Mouse (Mus musculus): ENCODE results near the gene Lrwd1. TPM values are rescaled to one million over a fixed set of nuclear protein-coding genes. Genes with fewer than 3 reads are reported as not detected.
"Not testable (repeated sequence)": the region's sequence is repeated elsewhere in the genome, so short reads cannot be mapped to it uniquely, and the experiment has no call there.

The Lrwd1 gene
- total RNA-seq, 2 experiments from 2014 or later = 16.5 to 56.5 TPM

DNA sequence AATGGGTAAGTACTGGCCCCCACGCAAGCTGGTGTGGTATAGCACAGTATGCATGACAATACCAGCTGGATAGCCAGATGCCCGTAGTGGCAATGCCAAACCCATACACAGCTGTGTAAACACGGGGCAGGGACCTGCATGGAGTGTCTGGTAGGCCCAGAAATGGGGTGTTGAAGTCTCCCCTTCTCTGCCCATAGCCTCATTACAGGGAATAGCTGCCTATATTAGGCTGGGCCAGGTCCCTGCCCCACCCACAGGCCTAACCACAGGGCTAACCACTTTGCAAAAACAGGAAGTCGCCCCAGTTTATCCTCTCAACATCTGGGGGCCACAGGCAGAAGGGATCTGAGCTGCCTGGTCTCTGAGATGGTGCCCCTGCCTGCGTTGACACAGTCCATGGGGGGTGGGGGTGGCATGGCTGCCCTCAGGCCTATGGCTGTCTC lies 13.3 kb upstream of the Lrwd1 start:
- peak; percentile 86 for ATAC-seq (replicated peaks; ENCODE audit: poor library complexity)

DNA sequence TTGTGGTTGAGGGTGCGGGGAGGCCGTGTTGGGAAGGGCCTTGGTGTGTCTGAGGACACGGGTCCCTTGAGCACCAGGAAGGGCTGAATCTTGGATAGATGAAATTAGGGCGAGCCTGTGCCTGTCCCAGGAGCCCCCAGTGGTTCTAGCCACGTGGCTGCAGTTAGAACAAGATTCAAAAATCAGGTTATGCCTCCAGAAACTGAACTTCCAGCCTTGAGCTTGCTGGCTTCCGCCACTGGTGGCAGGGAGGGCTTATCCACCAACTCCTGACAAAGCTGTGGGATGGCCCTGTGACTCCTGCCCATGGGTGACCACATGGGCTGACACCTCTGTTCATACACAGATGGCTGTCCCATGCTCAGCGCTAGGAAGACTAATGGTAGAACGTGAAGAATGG lies 11.8 kb upstream of the Lrwd1 start:
- ATAC-seq (replicated peaks; ENCODE audit: poor library complexity) = no peak

DNA sequence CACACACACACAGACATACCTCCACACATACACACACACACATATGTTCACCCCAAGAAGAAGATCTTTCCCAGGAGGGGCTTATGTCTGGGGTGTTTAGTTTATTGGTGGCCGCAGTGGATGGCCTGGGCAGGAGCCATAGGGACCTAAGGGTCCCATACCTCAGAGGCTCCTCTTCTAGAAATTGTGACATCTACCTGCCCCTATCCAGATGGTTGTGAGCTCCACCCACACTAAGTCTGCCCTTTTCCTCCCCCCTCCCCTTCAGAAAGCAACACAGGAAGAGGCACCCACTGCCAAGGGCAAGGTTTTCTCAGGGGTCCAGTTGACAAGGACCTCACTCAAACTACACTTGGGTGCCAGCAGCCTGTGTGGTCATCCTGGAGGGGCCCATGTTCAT lies 11.1 kb upstream of the Lrwd1 start:
- no peak for ATAC-seq (replicated peaks; ENCODE audit: poor library complexity)

- peak; percentile 38 for ATAC-seq (replicated peaks; ENCODE audit: poor library complexity)
Observed at GRCm38 (mm10) chr5:136144606-136145430, 8.9 kb upstream of the Lrwd1 start.

GRCm38 (mm10) chr5:136143161-136143755 lies 7.4 kb upstream of the Lrwd1 start:
- no peak for ATAC-seq (replicated peaks; ENCODE audit: poor library complexity)

- no peak for ATAC-seq (replicated peaks; ENCODE audit: poor library complexity)
Observed at GRCm38 (mm10) chr5:136142746-136143145, 6.9 kb upstream of the Lrwd1 start.

GRCm38 (mm10) chr5:136140057-136140482 lies 4.2 kb upstream of the Lrwd1 start:
- ATAC-seq (replicated peaks; ENCODE audit: poor library complexity) = peak; percentile 24

DNA sequence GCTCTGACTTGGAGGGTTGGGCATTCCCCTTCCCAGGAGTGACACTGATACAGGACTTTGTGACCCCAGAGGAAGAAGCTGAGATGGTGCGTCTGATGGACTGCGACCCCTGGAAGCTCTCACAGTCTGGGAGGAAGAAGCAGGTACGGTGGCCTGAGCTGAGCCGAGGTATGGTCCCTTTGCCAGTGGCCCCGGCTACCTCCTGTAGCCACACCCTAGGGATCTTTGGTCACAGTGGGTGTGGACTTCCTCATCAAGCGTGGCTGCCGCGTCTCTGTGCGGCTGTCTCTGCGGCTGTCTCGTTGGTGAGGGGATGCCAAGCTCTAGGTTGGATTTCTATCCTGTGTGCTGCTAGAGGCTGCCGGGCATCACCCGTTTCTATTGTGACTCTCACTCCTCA lies 3.5 kb upstream of the Lrwd1 start:
- ATAC-seq (replicated peaks; ENCODE audit: poor library complexity) = no peak

- ATAC-seq (replicated peaks; ENCODE audit: poor library complexity) = peak; percentile 34; the same call in 1 of the 2 replicates
Observed at GRCm38 (mm10) chr5:136137658-136138274, 1.9 kb upstream of the Lrwd1 start.

DNA sequence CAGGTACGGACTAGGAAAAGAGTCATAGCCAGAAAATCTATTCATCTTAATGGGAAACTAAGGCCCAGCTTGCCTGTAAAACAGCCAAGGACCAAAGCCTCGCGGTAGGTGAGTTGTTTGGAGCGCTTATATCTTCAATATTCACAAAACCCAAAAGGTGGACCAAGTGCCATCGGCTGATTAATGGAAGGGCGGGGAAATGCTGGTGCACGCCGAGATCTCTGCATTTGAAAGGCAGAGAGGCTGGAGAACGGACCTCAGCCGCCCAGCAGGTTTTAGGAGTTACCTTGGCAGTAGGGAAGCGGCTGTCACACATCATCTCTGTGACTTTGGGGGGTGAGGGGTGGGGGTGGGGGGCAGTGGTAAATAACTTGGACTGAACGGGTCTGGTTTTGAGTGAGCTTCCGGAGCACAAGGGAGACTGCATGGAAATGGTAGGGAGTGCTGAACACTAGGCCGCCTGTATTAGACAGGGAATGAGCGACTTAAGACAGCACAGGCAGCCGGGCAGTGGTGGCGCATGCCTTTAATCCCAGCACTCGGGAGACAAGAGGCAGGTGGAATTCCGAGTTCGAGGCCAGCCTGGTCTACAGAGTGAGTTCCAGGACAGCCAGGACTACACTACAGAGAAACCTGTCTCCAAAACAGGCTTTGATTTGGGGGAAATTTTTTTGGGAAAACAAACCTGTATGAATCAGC lies 567 bp upstream of the Lrwd1 start:
- no peak for ATAC-seq (replicated peaks; ENCODE audit: poor library complexity)

- ATAC-seq (replicated peaks; ENCODE audit: poor library complexity) = no peak
Observed at GRCm38 (mm10) chr5:136122165-136122564, 13.7 kb downstream of the Lrwd1 start.

GRCm38 (mm10) chr5:136116784-136117112 lies 19.1 kb downstream of the Lrwd1 start:
- peak; percentile 55 for ATAC-seq (replicated peaks; ENCODE audit: poor library complexity)

- peak; percentile 97 for ATAC-seq (replicated peaks; ENCODE audit: poor library complexity)
Observed at GRCm38 (mm10) chr5:136115891-136116783, 19.7 kb downstream of the Lrwd1 start, which contains the start of gene Polr2j. Gene Polr2j (plus strand): TSS chr5:136116631.

- not testable (repeated sequence) for ATAC-seq (replicated peaks; ENCODE audit: poor library complexity)
Observed at GRCm38 (mm10) chr5:136113546-136113945, 22.3 kb downstream of the Lrwd1 start.

DNA sequence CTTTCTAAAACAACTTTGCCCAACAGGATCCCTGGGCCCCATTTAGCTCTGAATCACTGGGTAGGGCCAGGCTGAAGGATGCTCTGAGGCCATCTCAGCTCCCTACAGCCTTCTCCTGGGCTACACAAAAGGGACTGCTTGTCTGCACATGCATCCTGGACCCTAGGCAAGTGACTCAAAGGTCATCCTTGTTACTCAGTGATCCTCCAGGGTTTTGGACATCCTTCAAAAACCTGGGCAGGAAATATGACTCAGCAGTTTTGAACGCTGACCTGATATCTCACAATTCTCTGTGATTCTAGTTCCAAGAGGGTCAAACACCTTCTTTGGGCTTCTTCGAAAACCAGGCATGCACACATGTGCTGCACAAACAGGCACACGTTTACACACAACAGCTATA lies 26.8 kb downstream of the Lrwd1 start:
- no peak for ATAC-seq (replicated peaks; ENCODE audit: poor library complexity)

DNA sequence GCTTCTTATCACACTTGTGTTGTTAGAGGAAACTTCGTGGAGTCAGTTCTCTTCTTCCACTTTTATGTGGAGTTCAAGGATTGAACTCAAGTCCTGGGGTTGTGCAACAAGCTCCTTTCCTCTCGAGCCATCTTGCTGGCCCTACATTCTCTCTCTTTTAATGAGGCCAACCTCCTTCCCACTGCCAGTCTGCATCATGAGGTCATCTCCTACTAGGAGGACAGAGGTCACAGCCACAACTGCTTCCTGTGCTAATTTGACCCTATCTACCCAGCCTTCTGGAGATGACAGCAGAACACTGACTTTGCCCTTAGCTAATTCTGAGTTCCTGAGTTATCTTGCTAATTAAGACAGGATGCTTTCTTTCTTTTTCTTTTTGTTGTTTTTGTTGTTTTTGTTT lies 27.4 kb downstream of the Lrwd1 start:
- no peak for ATAC-seq (replicated peaks; ENCODE audit: poor library complexity)

GRCm38 (mm10) chr5:136104511-136104910 lies 31.4 kb downstream of the Lrwd1 start:
- peak; percentile 48 for ATAC-seq (replicated peaks; ENCODE audit: poor library complexity)

DNA sequence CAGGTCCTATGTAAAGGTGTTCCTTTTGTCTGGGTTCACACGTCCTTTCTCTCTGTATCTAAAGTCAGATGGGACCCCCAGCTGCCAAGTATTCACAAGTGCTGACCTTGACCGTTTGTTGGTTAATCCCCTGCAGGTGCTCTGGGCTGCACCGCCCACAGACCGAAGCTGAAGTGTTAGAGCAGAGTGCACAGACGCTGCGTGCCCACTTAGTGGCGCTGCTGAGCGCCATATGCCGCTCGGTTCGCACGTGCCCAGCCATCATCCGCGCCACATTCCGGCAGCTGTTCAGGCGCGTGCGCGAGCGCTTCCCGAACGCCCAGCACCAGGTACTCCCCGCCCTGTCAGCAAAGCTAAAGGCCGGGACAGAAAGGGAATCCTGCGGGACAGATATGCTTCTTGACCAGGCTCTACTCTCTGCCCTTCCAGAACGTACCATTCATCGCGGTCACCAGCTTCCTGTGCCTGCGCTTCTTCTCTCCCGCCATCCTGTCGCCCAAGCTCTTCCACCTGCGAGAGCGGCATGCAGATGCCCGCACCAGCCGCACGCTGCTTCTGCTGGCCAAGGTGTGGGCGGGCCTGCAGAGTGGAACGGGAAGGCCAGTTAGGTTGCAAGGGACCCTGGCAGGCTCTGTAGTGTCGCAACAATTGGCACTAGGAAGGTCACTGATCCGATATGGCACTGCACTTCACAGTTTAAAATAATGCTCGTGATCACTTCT lies 33.6 kb downstream of the Lrwd1 start:
- ATAC-seq (replicated peaks; ENCODE audit: poor library complexity) = peak; percentile 97

GRCm38 (mm10) chr5:136098536-136098935 lies 37.3 kb downstream of the Lrwd1 start:
- no peak for ATAC-seq (replicated peaks; ENCODE audit: poor library complexity)

GRCm38 (mm10) chr5:136095089-136095488 lies 40.8 kb downstream of the Lrwd1 start:
- no peak for ATAC-seq (replicated peaks; ENCODE audit: poor library complexity)
